Mouse (Mus musculus): ENCODE measurements at regions not wholly inside any gene's neighbourhood (a gene's known extent, or its start where the extent isn't known, plus 50 kb on each side); places are given as distances from the start of the nearest gene placed in this dataset.

DNA sequence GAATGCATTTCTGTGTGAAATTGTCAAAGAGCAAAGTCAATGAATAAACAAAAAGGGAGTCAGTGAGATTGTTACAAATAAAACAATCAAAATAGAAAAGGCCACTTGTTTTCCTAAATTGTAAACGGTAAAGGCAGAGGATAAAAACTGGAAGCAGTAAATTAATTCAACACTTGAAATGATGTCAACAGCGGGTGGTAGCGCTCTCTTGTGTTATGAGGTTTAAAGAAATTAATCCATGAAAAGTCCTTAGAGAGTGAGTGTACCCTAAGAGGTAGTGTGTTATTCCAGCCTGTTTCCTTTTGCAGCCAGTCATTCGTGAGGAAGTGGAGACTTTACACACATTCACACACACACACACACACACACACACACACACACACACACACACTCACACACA lies 73.2 kb upstream of the Zc3h12c start:
- DNase-seq (ENCODE audit: low read depth, low spot score), result no peak

GRCm38 (mm10) chr9:52240585-52241320 lies 72.4 kb upstream of the Zc3h12c start:
- DNase-seq (ENCODE audit: low read depth, low spot score), result no peak

DNA sequence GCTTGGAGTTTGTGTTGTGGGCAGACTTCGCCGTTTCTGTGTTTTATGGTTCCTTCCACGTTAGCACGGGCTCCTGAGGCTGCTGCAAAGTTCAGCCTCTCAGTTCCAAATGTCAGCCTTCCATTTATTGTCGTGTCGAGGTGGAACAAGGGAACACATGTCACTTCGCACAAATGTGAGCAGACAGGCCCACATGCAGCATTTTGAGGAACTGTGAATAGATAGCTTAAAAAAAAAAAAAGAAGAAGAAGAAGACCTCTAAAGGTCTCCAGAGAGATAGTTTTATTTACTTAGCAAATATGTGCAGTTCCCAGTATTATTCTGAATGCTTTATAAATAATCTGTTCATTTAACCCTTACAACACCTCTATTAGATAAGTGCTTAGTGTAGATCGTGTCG lies 66.4 kb upstream of the Zc3h12c start:
- DNase-seq (ENCODE audit: low read depth, low spot score), result no peak

- no peak for DNase-seq (ENCODE audit: low read depth, low spot score)
Observed at GRCm38 (mm10) chr9:52229589-52229988, 61.2 kb upstream of the Zc3h12c start.

GRCm38 (mm10) chr9:52225646-52226045 lies 57.3 kb upstream of the Zc3h12c start:
- no peak for DNase-seq (ENCODE audit: low read depth, low spot score)

GRCm38 (mm10) chr9:52223509-52224113 lies 55.2 kb upstream of the Zc3h12c start:
- DNase-seq (ENCODE audit: low read depth, low spot score), result peak; percentile 9

Measured in ZHBTc4 (cell line).